Mouse (Mus musculus) lung, embryonic 16.5 days (tissue): ENCODE measurements around the gene Sh3rf1. TPM values are rescaled to one million over a fixed set of nuclear protein-coding genes. Genes with fewer than 3 reads are reported as not detected.

Source experiments
- ATAC-seq: fragments of 200-750 bp; cut with Nextera tagmentation; 2 replicates; pipeline ENCODE4 v1.8.0; 2017; ENCODE audit warnings: low read depth, mild to moderate bottlenecking, moderate library complexity
- H3K27ac ChIP-seq: fragments of 300-500 bp; sonication (generic); 2 replicates; pipeline ENCODE4 v1.5.1; 2014; ENCODE audit warnings: mild to moderate bottlenecking, control low read depth, low read length
- H3K27me3 ChIP-seq: fragments of 300-500 bp; sonication (generic); 2 replicates; pipeline ENCODE4 v1.6.1; 2014; ENCODE audit warnings: low read depth, low read length, mixed read lengths; ENCODE audit not compliant: control insufficient read depth, insufficient read depth
- H3K36me3 ChIP-seq: fragments of 300-500 bp; sonication (generic); 2 replicates; pipeline ENCODE4 v1.6.1; 2014; ENCODE audit warnings: low read length; ENCODE audit not compliant: control insufficient read depth, insufficient read depth
- H3K4me1 ChIP-seq: fragments of 300-500 bp; sonication (generic); replicated peaks from 2 replicates; pipeline ENCODE4 v1.6.1; 2014; ENCODE audit warnings: low read length, mixed read lengths; ENCODE audit not compliant: control insufficient read depth, insufficient read depth
- H3K4me2 ChIP-seq: fragments of 300-500 bp; sonication (generic); 2 replicates; pipeline ENCODE4 v1.6.1; 2014; ENCODE audit warnings: low read depth, low read length, control low read depth
- H3K4me3 ChIP-seq: fragments of 300-500 bp; sonication (generic); 2 replicates; pipeline ENCODE4 v1.5.1; 2014; ENCODE audit warnings: mild to moderate bottlenecking, low read length, control low read depth
- H3K9ac ChIP-seq: fragments of 300-500 bp; sonication (generic); 2 replicates; pipeline ENCODE4 v1.6.1; 2014; ENCODE audit warnings: low read length, control low read depth
- H3K9me3 ChIP-seq: fragments of 300-500 bp; sonication (generic); 2 replicates; pipeline ENCODE4 v1.6.1; 2016; ENCODE audit warnings: low read length; ENCODE audit not compliant: control insufficient read depth
- WGBS: fragments of 180-500 bp; shearing (Covaris S2); extraction: QIAGEN DNeasy Blood & Tissue Kit; methylation state at CpG from one replicate; pipeline ENCODE4 v1.1.7; 2014; 5-methylcytosine and 5-hydroxymethylcytosine counted together
- polyA plus RNA-seq: library from polyadenylated mRNA; unstranded; fragments of >200 nt; fragmentation: Nextera tagmentation; extraction: Ambion mirVana; gene quantifications from 2 replicates; pipeline ENCODE4 v1.2.1, GENCODE M21; 2015

Sh3rf1 gene
- polyA plus RNA-seq, 1 experiment from 2014 or later, result 18.7 TPM

DNA sequence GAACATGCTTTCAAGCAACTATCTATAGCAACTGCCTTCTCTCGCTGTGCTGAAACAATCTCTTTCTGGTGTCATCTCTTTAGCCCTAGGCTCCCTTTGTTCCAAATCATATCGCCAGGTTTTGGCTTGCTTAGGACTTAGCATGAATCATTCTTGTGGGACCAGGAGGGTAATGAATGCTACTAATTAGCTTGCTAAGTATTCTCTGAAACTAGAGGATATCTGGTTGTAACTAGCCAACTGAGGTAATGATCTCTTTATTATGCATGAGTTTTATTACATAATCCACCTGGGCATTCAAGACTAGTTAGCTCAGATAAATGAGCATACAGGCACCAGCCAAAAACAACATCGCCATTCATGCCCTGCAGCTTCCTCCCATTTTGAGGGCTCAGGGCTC is 219.3 kb downstream of the Sh3rf1 start:
- ATAC-seq, result no peak
- WGBS, result 92% methylated on average over 3 of the region's 3 CpGs
- Histone ChIP-seq H3K4me2 (no peak overlapping the region), H3K9ac (no peak overlapping the region), H3K9me3 (no peaks in the 10 kb centered on the region), H3K27ac (no peak overlapping the region), H3K4me1 (peaks cover 8% of the 10 kb centered on the region; the same call in 1 of the 2 replicates), H3K36me3 (no peaks in the 10 kb centered on the region), H3K4me3 (no peak overlapping the region), H3K27me3 (no peaks in the 10 kb centered on the region)

DNA sequence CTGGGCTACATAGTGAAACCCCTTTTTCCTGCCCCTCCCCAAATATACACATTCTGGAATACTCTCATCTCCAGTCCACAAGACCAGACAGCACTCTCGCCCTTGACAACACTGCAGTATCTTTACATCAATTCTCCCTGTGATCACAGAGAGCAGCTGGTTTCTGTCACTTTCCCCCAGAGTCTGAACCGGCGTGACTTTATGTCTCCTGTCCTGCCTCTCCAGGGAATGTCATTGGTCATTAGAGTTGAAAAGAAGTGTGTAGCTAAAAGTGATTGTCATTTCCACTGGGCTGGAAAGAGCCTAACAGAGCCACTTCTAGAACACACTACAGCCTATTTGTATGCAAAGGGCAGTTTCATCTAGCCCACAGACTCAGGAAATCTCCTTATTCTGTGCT is 220.7 kb downstream of the Sh3rf1 start:
- H3K27me3 ChIP-seq, result no peaks in the 10 kb centered on the region
- peak; percentile 72; the same call in 1 of the 2 replicates for ATAC-seq
- WGBS, result 40% methylated on average over 3 of the region's 3 CpGs
- H3K4me2 ChIP-seq, result no peak overlapping the region
- no peaks in the 10 kb centered on the region for H3K36me3 ChIP-seq
- H3K4me1 ChIP-seq, result peaks cover 10% of the 10 kb centered on the region; the same call in 1 of the 2 replicates
- no peak overlapping the region for H3K9ac ChIP-seq
- no peak overlapping the region for H3K4me3 ChIP-seq
- H3K27ac ChIP-seq, result no peak overlapping the region
- no peaks in the 10 kb centered on the region for H3K9me3 ChIP-seq

Other genes with a start within 250 kb of the Sh3rf1 start
- gene Clcn3, start 240.6 kb upstream of the Sh3rf1 start, polyA plus RNA-seq, result 22.1 and 22.2 TPM in 2 replicates
- 18.9 and 19.1 TPM in 2 replicates for gene Nek1, start 230.7 kb upstream of the Sh3rf1 start, polyA plus RNA-seq